Mouse (Mus musculus) CH12.LX (cell line): ENCODE results near the gene Creb1.

ENCODE experiments used
- CHD1 ChIP-seq: IDR thresholded peaks from 2 replicates; pipeline ENCODE4 v1.6.1; 2012; ENCODE audit warnings: low read depth, low read length, improper control_type of control experiment, inconsistent platforms
- CTCF ChIP-seq, 2 experiments: IDR thresholded peaks in 1 of 2; conservative IDR thresholded peaks in 1 of 2; 2 replicates each; pipeline ENCODE4 v1.5.1; 2011 to 2012; ENCODE audit warnings: low read depth in 2 of 2, low read length in 2 of 2, improper control_type of control experiment in 1 of 2, inconsistent platforms in 1 of 2, mild to moderate bottlenecking in 1 of 2, moderate library complexity in 1 of 2
- E2F4 ChIP-seq: IDR thresholded peaks from 2 replicates; pipeline ENCODE4 v1.6.1; 2011; ENCODE audit warnings: low read depth, low read length, improper control_type of control experiment; ENCODE audit not compliant: insufficient replicate concordance
- EP300 ChIP-seq: IDR thresholded peaks from 2 replicates; pipeline ENCODE4 v1.6.1; 2011; ENCODE audit warnings: low read length, improper control_type of control experiment
- POLR2A ChIP-seq: IDR thresholded peaks from 2 replicates; pipeline ENCODE4 v1.6.1; 2011; ENCODE audit warnings: low read depth, mild to moderate bottlenecking, improper control_type of control experiment, low read length
- RAD21 ChIP-seq: IDR thresholded peaks from 2 replicates; pipeline ENCODE4 v1.6.1; 2011; ENCODE audit warnings: low read depth, mild to moderate bottlenecking, low read length, improper control_type of control experiment, moderate library complexity
- ZC3H11A ChIP-seq: IDR thresholded peaks from 2 replicates; pipeline ENCODE4 v1.6.1; 2012; ENCODE audit warnings: low read depth, mild to moderate bottlenecking, inconsistent platforms, low read length, improper control_type of control experiment

GRCm38 (mm10) chr1:64623558-64624435 lies 91.4 kb downstream of the Creb1 start:
- TF ChIP-seq ZC3H11A, result no peak
- TF ChIP-seq CTCF (conservative IDR thresholded peaks at IDR 0.05 in 1 of 2, IDR thresholded peaks at IDR 0.05 in 1 of 2; ENCODE audit: low read depth in 2 of 2, low read length in 2 of 2), result no peak
- TF ChIP-seq EP300, result no peak
- no peak for TF ChIP-seq RAD21
- no peak for TF ChIP-seq POLR2A
- no peak for TF ChIP-seq E2F4
- TF ChIP-seq CHD1, result no peak
